Mouse (Mus musculus) embryo, embryonic 11.5 days (tissue): ENCODE measurements around the gene Itgae.
A peak's percentile ranks its signal among the peaks of the same experiment; 100 is the strongest.

Experiments used
- DNase-seq: peaks from one replicate; pipeline ENCODE4 v3.0.0-alpha.2; 2012; ENCODE audit warnings: low read depth, low spot score

The Itgae gene

DNA sequence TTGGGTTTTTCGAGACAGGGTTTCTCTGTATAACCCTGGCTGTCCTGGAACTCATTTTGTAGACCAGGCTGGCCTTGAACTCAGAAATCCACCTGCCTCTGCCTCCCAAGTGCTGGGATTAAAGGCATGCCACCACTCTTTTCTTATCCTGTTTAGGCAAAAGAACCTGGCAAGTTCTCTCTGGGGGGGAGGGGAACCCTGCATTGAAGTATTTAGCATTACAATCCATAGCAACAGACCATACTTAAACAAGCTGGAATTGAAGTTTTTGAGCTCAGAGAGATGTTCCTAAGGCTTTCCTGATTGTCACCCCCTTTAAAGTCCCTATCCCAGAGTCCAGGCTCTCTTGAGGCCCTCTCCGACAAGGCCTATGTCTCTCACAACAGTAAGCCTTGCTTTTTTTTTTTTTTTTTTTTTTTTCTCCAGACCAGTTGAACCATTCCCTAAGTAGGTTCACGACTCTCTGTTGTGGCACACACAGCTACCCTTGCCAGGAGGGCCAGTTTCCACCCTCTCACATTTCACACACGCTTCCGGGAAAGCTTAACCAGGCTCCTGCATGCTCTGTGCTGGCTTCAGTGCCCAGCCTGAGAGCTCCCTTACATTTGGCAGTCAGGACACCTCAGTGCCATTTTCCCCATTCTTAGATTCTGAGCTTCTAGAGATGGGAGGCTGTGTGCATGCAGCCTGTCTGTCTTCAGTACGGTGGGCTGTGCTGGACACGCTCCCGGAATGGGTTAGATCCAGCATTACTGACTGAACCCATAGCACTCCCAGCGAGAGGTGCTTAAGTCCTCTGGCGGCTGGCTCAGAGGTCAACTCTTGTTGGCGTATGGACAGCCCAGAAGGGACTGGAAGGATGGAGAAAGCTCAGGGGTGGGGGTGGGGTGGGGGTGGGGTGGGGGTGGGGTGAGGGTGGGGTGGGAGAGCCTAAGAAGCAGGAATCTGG, 55.9 kb downstream of the Itgae start:
- no peak for DNase-seq

GRCm38 (mm10) chr11:73146975-73147365, 56.6 kb downstream of the Itgae start:
- DNase-seq: no peak

DNA sequence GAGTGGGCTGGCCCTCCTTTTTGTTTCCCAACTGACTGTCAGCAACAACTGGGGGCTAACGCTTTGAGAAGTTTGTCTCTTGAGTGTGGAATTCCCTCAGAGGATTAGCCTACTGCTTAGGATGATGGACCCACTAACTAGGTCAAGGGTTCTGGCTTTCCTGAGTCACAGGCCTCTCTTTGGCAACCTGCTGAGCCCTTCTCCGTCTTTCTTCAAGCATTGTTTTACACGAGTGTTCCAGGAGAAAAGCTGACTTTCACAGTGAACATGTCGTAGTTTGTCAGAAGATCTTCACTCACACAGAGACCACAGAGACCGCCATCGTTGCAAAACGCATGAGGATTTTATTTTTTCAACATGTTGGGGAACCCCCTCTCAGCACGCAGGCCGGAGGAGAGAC, 57.8 kb downstream of the Itgae start:
- DNase-seq: no peak

GRCm38 (mm10) chr11:73155071-73155470, 64.7 kb downstream of the Itgae start:
- no peak for DNase-seq

DNA sequence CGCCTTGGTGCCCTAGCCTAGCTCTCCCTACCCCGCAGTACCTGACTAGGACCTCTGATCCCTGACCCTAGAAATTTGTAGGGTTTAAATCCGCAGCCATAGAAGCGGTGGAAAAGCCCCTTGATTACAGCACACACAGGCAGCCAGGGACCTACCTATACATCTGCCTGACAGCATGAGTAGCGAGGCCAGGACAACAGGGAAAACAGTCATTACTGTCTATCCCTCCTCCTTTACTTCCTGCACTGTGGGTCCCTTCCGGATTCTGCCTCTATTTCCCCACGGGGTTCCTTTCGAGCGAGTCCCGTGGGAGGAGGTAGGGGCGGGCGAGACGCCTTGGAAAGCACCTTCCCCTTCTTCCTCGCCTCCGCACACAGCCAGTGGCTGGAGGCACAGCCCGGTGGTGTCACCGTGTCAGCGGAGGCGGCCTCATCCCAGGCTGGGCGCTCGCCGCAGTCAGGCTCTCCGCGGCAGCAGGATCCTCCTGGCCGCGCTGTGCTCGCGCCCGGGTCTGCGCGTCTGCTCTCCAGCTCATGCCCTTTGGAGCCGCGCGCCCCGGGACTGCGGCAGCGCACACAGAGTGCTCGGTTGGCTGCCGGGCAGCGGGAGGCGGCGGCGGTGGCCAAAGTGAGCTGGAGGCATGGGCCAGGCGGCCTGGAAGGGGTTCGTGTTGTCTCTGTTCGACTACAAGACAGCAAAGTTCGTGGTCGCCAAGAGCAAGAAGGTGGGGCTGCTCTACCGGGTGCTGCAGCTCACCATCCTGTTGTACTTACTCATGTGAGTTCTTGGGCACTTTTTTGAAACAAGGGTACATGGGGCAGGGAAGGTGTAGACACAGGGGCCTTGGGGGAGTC, 69.8 kb downstream of the Itgae start, which contains the start of gene P2rx5:
Gene P2rx5 (plus strand): TSS at position 465 of the 854 bp plus-strand sequence.
- DNase-seq: no peak

DNA sequence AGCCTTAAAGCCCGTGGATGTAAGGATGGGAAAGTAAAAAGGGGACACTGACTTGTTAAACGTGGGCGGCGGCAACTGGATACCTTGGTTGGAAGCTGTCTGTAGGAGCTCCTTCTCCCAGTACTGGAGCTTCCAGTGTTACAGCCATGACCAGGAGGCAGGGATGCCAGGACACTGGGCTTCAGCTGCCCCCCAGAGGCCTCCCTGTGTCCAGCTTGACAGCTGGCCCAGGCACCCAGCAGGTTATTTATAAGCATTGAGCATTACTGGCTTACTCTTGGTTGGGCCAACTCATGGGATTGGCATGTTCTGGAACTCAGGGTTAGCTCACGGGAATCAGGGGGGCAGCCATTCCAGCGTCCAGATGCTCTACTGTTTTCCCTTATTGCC, 70.4 kb downstream of the Itgae start:
- no peak for DNase-seq

GRCm38 (mm10) chr11:73161616-73162015, 71.2 kb downstream of the Itgae start:
- no peak for DNase-seq

- DNase-seq: no peak
Measured at GRCm38 (mm10) chr11:73162284-73162683, 71.9 kb downstream of the Itgae start.

DNA sequence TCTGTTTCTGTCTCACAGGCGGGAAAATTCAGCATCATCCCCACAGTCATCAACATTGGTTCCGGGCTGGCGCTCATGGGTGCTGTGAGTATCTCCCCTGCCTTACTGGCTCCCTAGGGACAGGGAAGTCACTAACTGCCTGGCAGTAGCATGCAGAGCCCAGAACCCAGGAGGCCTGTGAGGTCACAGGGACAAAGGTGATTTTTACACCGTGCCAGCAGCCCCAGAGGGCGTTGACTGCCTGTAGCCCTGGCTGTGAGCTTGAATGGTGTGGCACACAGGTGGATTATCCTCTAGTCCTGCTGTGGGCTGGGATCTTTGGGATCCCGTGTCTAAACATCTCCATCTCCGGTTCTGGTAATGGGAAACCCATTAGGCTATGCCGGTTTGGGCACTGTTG, 77.7 kb downstream of the Itgae start:
- no peak for DNase-seq

DNA sequence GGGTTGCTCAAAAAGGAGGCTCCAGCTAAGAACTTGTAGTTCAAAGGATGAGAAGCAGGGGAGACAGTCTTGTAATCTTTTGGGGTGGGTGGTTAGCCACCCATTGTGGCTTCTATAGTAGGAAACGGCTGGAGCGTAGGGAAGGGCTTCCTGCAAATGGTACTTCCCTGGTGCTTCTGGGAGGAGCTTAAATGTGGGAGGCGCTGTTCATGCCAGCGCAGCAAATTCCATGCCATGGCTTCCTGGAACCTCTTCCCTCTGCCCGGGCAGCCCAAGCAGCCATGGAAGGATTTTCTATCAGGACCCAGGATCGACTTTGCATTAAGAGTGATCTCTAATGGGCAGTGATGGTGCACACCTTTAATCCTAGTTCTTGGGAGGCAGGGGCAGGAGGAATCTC, 78.2 kb downstream of the Itgae start:
- DNase-seq: no peak

DNA sequence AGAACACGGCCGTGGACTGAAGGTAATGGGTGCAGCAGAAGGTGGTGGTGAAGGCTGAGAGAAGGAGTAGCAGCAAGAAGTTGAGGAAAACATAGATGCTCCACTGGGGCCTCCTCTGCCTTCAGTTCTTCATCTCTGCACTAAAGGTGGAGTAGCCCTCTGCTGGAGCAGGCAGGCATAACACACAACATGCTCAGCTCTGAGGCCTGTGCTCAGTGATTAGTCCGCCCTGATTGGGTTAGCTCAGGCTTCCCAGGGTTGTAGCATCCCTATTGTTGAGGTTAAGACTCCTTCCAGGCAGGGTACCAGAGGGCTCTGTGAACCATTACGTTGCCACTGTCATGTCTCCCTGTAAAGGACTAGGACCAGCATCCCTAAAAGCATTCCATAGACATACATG, 78.8 kb downstream of the Itgae start:
- DNase-seq: peak; percentile 39

- DNase-seq: no peak
Measured at GRCm38 (mm10) chr11:73172186-73172585, 81.8 kb downstream of the Itgae start.

DNA sequence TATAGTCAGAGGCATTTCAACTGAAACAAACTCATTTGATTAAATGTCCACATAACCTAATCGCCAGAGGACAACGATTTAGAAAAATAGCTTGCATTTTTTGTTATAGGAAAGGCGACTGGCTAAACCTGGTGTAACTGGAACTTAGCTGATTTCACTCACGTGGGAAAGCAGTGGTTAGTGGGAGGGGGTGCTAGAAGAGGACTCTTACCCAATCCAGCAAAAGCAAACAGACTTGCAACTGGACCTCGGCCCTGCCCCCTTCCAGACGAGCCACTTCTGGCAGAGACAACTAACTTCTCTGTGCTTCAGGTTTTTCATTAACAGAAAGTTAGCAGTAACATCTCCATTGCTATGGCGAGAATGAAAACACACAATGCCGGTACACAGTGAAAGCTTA, 85.2 kb downstream of the Itgae start:
- no peak for DNase-seq

- no peak for DNase-seq
Measured at GRCm38 (mm10) chr11:73176186-73176585, 85.8 kb downstream of the Itgae start.

- DNase-seq: peak; percentile 95
Measured at GRCm38 (mm10) chr11:73176608-73177508, 86.5 kb downstream of the Itgae start, which contains the start of the genes Emc6 and Tax1bp3. Gene Emc6, minus strand, starts transcription at chr11:73177037. Gene Tax1bp3, plus strand, starts transcription at chr11:73177083.

- peak; percentile 57 for DNase-seq
Measured at GRCm38 (mm10) chr11:73177509-73177875, 87.1 kb downstream of the Itgae start.

GRCm38 (mm10) chr11:73177895-73178294, 87.5 kb downstream of the Itgae start:
- no peak for DNase-seq

DNA sequence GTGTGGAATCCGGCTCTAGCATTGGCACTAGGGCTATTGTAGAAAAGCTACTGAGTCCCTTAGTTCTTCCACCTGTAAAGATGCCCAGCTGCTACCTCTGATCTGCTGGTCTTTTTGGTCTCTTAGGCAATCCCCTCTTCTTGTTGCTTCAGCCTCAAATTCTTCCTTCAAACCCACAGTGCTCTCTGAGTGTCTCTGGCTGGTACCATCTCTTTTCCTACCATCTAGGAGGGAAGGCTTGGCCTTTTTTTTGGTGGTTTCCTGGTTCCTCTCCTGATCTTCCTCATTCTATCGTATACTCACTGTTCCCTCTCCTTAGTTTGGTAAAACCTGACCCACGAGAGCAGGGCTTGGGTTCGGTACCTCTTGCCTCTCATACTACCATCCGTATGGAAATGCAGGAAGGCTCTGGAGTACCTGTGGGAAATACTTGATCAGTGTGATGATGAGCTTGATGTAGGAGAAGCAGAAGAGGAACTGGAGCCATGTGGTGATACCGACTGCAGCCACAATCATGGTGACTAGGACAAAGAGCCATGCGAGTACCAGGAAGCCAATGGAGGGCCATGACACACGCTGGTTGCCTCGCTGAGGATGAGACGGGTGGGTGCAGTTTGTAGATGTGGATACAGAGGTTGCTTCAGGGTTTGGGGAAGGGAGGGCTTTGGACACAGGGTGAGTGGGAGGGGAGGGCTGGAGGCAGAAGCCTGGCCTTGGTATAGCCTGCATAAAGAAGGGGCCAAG, 95.7 kb downstream of the Itgae start:
- DNase-seq: no peak

- DNase-seq: no peak
Measured at GRCm38 (mm10) chr11:73187231-73187630, 96.8 kb downstream of the Itgae start.

GRCm38 (mm10) chr11:73193047-73193446, 102.7 kb downstream of the Itgae start:
- DNase-seq: no peak

GRCm38 (mm10) chr11:73194444-73194843, 104.1 kb downstream of the Itgae start:
- DNase-seq: no peak
